Mouse (Mus musculus): ENCODE results near the gene Gbp2b. TPM values are rescaled to one million over a fixed set of nuclear protein-coding genes. Genes with fewer than 3 reads are reported as not detected.
"Not testable (repeated sequence)": the region's sequence is repeated elsewhere in the genome, so short reads cannot be mapped to it uniquely, and the experiment has no call there.

Gbp2b gene
- polyA plus RNA-seq (2015; fragmentation: Nextera tagmentation; extraction: Ambion mirVana): 0.04 TPM in 2 replicates

DNA sequence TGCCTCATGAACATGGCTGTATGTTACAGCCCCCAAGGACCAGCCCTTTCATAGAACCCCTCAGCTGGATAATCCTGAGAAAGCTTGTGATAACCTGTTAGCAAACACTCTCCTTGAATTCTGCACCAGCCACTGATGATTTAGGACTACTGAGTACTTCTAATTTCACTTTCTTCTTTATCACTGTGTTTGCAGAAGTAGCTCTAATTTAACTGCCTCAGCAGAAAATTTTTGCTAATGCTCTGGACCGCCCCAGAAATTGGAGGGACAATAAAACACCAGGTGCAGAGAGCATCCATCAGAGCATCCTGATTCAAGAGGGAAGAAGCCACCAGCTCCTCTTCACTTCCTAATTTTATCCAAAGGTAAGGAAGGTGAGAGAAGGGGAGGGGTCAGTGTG lies at the start of gene Gbp2b:
Gbp2b (plus strand) TSS at position 301 of the 400 bp plus-strand sequence.
- no peak for DNase-seq (ENCODE audit: low spot score)

DNA sequence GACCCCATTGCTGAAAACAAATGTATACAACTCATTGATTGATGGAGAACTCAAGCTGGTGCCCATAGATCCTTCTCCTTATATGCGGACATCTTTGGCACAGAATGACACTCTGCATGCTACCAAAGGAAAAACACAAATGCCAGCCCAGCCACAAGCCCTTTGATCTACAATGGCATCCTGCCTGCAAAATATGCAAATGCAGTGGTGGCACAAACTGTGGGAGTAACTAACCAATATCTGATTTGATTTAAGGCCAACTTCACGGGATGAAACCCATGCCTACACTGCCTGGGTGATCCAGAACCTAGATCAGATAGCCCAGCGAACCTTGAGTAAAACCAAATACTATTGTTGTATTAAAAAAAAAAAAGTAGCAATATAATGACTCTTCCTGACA lies 48.0 kb upstream of the Gbp2b start:
- no peak for DNase-seq (ENCODE audit: low spot score)

DNA sequence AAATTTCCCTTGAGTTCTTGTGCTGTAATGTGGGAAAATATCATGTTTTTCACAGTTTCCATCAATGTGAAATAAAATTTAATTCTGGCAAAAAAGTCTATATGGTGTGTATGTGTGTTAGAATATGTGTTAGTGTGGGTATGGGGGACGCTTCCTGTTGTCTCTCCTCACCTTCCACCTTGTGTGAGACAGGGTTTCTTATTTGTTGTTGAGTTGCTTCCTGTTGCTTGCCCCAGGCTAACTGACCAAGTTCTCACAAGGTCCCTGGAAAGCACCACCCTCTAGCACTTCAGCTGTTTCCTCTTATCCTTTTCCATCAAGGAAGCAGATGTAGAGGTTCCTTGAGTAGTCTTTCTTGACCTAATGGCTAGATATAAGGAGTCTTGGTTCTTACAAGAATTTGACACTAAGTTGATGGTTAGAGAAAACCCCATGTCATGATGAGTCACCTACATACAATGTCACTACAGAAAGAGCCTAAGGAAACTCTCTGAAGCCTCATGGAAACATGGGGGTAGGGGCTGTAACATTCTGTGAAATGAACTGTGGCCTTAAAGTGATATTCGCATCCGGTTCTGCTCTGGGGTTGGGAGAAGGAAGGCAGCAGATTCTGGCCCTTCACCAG lies 44.5 kb upstream of the Gbp2b start:
- DNase-seq (ENCODE audit: low spot score): no peak

DNA sequence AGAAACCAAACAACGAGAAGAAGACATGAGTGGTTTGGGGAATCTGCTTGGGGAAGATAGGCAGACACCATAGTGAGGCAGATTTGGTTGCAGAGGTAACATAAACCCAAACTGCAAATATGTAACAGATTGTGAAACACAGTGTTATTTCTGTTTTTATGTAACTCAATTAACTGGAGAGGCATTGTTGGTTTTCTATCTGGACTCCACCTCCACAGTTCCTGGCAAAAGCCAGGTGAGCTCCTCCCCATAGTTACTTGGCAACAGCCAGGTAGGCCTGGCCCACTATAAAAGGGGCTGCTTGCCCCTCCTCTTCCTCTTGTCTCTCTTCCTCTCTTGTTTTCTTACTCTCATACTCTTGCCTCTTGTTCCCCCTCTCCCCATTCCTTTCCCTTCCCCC lies 40.0 kb upstream of the Gbp2b start:
- no peak for DNase-seq (ENCODE audit: low spot score)

DNA sequence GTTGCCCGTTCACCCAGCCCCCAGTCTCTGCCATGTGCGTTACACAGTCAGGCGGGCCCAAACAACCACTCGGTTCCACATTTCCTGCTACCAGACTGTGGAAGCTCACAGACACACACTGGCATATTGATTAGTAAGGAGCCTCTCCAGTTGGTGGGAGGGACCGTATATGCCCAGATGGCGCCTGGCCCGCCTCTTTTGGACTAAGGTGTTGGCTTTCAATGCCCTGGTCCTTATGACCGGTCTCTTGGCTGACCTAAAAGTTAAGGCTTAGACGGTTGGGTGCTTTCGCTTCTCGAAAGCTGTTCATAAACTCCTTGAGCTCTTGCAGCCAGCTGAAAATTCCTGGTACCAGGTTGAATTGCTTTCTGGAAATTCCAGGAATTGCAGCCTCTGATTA lies 39.0 kb upstream of the Gbp2b start:
- no peak for DNase-seq (ENCODE audit: low spot score)

DNA sequence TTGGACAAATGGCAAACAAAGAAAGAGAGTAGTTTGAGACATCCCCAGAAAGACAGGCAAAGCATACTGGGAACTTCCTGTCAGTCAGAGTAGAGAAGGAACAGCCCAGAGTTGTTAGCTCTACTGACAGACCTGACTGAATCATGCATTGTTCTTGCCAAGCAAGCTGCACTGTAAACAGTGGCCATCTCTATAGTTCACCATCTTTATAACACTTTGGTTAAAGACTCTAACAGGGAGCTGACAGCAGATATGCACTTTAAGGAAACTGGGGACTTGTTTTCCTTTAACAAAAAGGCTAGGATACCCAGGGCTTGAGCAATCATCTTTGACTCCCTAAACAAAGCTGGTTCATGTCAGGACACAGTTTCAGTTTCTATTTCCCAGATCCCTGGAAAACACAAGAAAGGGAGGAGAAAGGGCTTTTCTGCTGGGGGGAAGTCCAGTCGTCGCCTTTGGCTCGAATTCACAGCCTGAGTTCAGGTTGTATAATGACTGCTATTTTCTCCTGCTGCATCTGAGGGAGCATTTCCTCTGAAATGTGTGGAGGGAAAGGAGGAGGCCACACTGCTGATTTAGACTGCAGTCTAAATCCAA lies 34.9 kb upstream of the Gbp2b start, which contains the start of gene Gbp3:
Gbp3 (plus strand) TSS at position 395 of the 597 bp plus-strand sequence.
- peak; percentile 30 for DNase-seq (ENCODE audit: low spot score)

DNA sequence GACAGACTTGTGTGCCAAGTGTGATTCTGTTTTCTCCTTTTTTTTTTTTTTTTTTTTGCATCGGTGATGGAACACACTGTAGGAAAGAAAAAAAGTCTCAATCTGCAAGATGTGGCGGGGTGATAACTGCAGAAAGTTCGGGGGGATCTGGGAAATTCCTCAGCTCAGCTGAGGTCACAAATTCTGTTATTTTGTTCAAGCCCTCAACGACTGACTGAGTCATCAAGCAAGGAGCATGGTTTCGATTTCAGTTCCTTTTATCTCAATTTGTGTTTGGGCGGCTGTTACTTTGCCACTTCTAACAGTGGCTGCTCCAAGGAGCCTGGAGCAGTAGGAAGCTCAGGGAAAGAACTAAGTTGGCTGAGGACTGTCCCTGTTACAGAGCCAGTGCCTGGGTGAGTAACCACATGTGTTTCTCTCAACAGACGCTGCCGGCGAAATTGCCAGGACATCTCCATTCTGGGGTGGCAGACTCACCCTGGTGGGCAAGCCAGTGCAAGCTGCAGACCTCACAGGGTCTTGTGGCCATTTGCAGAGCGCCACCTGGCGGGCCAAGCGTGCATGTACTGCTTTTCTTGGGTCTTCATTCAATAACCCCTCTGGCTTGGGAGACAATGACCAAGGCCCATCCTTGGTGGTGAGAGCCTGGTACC lies 34.2 kb upstream of the Gbp2b start:
- DNase-seq (ENCODE audit: low spot score): peak; percentile 92

DNA sequence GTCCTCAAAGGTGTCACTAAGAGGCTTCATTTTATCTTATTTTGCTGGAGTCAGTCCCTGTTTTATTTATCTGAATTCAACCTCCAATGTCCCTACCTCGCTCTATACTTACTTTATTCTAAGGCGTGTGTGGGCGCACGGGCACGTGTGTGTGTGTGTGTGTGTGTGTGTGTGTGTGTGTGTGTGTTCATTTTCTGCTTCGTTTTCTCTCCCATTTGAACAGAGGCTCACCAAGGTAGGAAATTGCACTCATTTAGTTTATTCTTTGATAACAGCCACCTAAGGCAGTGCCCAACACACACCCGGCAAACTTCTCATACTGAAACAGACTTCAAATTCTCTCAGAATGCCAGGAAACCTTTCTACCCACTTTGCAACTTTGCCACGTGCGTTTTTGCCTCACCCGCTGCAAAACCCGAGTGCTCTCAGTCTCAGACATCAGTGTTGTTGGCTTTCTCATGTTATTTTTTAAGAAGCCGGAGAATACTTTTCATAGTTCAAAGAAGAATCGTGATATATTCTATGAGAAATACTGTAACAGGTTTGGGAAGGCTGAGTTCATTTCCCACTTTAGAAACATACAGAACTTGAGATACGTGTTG lies 33.5 kb upstream of the Gbp2b start:
- DNase-seq (ENCODE audit: low spot score): no peak

DNA sequence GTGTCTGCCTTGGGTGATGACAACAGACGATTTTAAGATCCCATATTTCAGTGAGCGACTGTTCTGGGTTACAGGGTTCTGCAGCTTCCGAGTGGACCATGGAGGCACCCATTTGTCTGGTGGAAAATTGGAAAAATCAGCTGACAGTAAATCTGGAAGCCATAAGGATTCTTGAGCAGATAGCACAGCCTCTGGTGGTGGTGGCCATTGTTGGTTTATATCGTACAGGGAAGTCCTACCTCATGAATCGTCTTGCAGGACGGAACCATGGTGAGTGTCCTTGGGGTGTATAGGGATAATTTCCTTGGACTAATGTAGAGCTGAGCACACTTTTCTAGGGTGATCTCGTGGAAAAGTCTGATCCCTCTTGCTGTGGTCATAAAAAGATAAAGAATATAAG lies 33.0 kb upstream of the Gbp2b start:
- no peak for DNase-seq (ENCODE audit: low spot score)

DNA sequence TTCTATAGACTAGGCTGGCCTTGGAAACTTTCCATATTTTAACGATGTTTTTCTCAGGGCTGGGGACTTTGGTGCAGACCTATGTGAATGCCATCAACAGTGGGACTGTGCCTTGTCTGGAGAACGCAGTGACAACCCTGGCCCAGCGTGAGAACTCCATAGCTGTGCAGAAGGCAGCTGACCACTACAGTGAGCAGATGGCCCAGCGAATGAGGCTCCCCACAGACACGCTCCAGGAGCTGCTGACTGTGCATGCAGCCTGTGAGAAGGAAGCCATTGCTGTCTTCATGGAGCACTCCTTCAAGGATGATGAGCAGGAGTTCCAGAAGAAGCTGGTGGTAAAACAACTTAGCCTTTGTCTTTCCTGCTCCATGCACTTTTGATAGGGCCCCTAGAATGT lies 27.2 kb upstream of the Gbp2b start:
- DNase-seq (ENCODE audit: low spot score): not testable (repeated sequence)

DNA sequence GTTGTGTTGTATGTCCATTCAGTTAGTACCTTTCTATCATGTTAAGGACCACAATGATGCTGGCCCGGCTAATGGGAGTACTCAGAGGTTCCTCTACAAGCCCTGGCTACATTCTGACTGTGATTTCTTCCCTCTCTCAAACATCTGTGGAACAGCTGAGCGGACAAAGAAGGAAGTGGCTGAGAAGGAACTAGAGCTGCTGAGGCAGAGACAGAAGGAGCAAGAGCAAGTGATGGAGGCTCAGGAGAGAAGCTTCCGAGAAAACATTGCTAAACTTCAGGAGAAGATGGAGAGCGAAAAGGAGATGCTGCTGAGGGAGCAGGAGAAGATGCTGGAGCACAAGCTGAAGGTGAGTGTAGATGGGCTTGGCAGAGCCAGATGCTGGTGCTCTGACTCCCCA lies 23.9 kb upstream of the Gbp2b start:
- no peak for DNase-seq (ENCODE audit: low spot score)

DNA sequence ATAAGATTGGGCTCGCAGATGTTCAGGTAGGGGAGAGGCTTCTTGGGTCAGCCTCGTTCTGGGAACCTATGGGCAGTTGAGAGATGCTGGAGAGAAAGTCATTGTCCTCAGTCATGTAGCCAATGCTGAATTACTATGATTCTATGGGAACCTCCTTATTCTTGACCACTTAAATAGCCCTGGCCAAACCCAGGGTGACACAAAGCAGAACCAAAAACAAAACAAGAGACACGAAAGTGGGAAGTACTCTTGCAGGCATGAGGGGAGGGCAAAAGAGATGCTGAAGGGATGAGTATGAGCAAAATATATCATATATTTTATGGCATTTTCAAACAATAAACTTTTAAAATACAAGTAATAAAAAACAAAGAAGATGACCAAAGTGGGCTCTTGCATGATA lies 17.5 kb upstream of the Gbp2b start:
- no peak for DNase-seq (ENCODE audit: low spot score)

DNA sequence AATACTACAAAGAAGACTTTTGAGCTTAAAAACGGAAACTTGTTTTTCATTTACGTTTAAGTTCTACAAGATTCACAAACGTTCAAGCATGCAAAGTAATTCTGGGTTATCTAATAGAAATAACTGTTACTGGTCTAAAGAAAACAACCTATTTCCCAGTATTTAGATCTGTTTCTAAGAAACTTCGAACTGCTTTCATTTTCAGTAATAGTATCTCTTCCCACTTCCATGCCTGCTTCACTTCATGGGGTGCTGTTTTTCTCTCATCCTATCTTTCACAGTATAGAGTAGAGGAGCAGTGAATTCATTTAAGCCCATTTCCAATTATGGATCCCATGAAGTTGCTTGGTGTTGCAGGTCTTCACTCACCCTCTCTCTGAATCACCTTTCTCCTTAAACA lies 16.3 kb upstream of the Gbp2b start:
- DNase-seq (ENCODE audit: low spot score): no peak

DNA sequence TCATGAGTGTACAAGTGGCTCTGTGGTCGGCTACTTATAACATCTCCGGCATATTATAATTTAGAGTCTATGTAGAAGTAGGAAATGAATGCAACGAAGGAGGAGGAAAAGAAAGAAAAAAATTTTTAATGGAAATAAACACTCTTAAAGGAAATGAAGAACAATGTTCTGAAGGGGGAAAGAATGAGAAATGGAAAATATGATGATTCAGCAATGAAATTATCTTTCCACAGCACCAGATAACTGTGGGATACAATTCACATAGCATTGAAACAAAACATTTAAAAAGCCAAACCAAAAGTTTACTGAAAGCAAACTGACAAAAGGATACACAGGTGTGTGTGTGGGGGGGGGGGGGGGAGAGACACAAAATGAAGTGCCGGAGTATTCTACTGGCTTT lies 11.6 kb upstream of the Gbp2b start:
- DNase-seq (ENCODE audit: low spot score): no peak

DNA sequence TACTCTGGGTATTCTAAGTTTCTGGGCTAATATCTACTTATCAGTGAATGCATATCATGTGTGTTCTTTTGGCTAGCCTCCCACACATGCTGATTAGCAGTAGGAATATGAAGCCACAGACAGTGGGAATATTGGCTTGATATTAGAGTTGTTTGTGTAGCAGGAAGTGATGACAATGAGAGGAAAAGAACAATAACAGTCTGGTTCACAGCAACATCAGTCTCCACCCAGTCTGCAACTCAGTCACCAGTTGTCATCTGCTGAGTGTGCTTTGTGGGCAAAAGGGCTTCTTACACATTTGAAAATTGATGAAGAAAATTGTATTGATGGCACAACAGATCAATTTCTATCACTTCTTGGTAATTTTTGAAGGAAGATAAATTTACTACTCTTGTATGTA lies 7.3 kb upstream of the Gbp2b start:
- no peak for DNase-seq (ENCODE audit: low spot score)

DNA sequence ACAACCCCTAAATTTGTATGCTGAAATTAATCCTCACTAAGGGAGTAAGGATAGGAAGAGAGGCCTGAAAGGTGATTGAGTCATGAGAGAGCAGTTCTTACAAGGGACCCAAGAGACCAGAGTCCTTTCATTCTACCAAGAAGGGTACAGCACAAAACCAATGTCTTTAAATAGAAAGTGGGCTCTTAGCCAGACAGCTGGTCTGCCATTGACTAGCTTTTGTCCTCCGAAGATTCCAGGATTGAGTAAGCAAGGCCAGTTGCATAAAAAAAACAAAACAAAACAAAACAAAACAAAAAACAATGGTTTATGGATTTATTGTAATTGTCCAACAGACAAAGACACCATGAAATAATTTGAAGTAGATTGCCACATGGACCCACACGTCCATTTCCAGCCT lies 5.8 kb upstream of the Gbp2b start:
- no peak for DNase-seq (ENCODE audit: low spot score)

DNA sequence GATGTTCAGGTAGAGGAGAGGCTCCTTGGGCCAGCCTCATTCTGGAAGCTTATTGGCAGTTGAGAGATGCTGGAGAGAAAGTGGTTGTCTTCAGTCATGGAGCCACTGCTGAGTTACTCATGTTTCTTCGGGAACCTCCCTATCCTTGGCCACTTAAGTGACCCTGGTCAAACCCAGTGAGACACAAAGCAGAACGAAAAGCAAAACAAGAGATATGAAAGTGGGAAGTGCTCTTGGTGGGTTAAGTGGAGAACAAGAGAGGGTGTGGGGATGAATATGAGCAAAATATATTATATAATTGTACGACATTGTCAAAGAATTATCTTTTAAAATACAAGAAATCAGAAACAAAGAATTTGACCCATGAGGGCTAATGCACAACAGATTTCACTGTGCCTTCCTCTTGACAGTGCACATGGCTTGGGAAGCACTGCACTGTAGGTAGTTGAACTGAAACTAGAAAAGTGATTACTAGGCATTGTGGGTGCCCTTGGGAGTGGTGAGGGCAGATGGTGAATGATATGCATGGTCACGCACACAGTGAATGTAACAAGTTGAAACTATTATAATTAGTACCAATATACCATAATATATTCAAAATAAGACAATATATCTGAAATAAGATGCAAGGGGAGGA lies 4.1 kb upstream of the Gbp2b start:
- DNase-seq (ENCODE audit: low spot score): no peak

DNA sequence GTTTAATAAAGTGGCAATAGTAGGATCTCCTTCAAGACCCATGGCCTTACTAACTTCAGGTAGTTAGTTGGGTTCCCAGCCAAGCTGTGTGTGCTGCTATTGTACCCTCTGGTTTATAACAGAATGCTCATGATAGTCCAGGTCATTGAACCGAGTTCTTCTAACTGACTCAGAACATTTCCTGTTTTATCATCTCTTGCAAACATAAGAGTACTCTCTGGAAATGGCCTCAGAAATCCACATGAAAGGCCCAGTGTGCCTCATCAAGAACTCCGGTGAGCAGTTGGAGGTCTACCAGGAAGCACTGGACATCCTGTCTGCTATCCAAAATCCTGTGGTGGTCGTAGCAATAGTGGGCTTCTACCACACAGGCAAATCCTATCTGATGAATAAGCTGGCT lies 3.3 kb downstream of the Gbp2b start:
- DNase-seq (ENCODE audit: low spot score): no peak

DNA sequence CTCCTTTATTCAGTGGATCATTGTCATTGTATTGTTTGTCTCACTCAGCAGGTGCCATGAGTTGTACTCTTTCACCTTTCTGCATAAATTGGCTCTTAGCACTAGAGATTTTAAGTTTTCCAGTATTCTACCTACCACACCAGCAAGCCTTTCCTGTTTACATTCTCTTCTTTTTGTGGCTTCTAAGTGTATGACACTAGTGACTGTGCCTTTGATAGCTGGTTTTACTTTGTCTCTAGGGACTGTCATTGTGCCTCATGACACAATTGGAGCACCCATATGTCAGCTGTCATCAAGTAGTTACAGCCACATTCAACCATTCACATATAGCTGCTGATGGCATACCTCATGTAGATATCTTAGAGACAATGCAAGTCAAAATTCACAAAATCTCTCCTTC lies 7.0 kb downstream of the Gbp2b start:
- DNase-seq (ENCODE audit: low spot score): no peak

DNA sequence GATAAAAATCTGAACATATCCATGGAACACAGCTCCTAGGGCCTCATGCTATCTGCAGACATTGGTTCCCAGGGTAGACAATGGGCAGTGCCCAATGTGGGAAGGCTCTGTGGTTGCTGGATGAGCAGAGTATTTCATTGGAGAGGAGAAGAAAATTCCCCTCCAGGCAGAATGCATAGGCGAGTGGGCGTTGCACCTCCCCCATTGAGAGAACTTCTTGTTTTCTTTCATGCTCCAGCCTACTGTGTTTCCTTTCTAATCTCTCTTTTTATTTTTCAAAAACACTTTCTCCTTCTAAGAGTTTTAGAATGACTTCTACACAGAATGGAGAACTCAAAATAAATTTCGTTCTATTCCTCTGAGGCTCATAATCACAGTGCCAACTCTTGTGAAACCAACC lies 24.0 kb downstream of the Gbp2b start:
- DNase-seq (ENCODE audit: low spot score): no peak

DNA sequence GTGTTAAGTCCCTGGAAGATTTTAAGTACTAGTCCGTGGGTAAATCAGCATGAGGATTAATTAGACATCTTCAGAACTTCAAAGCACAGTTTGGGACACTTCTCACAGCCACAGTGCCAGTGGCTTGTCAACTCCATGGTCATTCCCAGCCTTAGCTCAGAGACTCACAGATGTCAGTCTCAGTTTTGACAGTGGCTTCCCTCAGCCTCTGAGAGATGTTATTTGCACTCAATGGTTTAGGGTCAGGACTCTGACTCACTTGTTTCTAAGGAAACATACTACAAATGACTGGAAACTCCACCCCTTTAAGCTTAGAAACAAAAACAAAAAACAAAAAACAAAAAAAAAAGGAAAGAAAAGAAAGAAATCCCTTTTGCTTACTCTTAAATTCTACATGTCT lies 25.0 kb downstream of the Gbp2b start:
- DNase-seq (ENCODE audit: low spot score): peak; percentile 22

All from thymus, postnatal 0 days (tissue).